Mouse (Mus musculus): ENCODE results near the gene Fgg. TPM values are rescaled to one million over a fixed set of nuclear protein-coding genes. Genes with fewer than 3 reads are reported as not detected.

Gene Fgg
- polyA plus RNA-seq, 1 experiment from 2014 or later: 1.0 TPM

DNA sequence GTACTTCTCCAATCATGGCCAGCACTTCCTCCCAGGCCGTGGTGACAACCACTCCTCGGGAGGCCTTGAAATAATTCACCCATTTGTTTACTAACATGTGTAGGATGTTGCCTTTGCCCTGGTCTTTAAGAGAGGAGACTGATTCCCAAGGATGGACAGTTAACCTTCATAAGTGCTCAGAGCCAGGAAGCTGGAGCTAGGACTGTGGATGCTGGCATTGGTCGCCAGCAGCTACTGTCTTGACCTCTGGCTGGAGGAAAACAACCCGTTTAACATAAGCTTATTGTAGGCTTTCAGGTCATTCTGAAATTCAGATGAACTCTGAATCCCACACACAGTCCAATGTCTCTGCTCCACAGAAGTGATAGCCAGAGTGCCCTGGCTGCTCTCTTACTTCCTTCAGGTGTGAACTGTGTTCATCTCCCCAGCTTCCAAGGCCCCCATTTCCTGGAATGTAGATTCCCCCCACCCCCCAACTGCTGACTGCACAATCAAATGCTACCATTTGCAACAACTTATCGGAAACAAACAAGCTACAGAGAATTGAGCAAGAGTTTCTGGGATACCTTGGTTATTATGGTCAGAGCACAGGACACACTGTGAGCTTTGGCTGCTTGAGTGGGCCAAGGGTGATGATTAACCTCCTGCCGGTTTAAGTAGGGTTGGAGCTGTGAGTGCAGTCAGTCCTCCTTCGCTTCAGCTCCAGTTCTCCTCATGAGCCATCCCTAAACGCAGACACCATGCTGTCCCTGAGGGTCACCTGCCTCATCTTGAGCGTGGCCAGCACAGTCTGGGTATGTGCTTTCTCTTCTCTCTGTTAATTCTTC, 18.2 kb downstream of the Fgg start, which contains the start of gene Fga:
Fga (plus strand) TSS at position 602 of the 827 bp plus-strand sequence.
- DNase-seq (ENCODE audit: low spot score): no peak

DNA sequence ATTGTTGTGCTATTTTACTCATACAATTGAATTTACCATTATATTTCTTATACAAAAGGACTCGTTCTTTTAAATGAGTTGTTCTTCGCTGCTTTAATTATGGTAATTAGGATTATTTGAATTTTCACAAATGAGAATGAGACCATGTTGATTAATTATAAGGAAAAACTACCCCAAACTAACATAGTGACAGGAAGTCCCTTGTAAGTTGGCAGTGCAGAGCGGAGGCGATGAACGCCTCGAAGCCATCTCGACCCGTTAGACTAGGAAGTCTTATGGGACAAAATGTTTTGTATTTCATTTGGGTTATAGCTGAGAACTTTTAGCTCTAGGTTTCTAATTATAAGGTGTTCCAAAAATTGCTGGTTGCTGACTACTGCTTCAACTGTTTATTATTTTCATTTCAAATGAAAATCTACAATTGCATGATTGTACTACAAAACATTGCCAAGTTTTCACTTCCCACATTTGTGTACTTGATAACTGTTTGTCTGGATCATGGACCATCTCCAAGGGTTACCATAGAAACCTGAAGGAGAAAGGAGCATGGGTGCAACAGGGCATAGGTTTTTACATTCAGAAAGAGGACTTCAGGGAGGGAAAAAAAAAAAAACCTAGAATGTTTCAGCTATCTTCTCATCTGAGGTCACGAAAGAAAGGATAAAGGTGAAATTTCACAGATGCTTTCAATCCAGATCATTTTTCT, 20.2 kb downstream of the Fgg start:
- DNase-seq (ENCODE audit: low spot score): no peak

DNA sequence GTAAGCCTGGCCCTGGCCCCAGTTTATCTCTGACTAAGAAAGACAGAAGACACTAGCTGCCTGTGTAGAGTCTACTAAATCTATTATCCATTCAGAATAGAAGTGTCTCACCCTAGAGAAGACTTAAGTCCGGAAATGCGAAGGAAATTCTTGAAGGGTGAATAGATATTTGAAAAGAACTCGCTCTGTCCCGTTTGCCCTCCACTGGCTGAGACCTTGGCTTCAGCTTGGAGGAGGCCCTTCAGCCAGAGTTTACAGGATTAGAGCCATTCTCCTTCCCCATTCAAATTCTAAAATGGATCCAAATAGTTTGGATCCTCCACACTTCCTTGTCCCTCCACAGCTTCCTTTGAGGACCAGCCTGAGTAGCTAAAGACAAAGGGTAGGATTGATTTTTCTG, 22.8 kb downstream of the Fgg start:
- DNase-seq (ENCODE audit: low spot score): no peak

DNA sequence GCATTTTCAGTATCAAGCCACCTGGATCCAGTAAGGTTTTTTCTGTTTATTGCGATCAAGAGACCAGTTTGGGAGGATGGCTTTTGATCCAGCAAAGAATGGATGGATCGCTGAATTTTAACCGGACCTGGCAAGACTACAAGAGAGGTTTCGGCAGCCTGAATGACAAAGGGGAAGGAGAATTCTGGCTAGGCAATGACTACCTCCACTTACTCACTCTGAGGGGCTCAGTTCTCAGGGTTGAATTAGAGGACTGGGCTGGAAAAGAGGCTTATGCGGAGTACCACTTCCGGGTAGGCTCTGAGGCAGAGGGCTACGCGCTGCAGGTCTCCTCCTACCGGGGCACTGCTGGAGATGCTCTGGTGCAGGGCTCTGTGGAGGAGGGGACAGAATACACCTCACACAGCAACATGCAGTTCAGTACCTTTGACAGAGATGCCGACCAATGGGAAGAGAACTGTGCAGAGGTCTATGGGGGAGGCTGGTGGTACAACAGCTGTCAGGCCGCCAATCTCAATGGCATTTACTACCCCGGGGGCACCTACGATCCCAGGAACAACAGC, 25.3 kb downstream of the Fgg start:
- DNase-seq (ENCODE audit: low spot score): no peak

DNA sequence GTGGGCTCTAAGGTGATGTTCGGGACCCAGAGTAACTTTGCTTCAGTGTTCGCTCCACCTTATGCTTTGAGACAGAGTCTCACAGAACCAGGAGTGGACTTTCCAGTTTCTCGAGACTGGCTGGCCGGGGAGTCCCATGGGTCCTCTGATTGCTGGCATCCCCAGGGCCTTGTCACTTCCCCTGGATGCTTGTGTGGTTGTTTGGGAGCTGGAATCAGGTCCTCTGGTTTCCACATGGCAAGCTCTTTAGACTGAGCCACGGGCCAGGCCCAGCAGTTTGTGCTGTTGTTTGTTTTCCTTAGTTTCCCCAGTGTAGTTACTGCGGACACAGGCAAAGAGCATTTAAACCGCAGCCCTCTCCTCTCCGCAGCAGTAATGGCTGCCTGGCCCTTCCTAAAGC, 26.3 kb downstream of the Fgg start:
- no peak for DNase-seq (ENCODE audit: low spot score)

DNA sequence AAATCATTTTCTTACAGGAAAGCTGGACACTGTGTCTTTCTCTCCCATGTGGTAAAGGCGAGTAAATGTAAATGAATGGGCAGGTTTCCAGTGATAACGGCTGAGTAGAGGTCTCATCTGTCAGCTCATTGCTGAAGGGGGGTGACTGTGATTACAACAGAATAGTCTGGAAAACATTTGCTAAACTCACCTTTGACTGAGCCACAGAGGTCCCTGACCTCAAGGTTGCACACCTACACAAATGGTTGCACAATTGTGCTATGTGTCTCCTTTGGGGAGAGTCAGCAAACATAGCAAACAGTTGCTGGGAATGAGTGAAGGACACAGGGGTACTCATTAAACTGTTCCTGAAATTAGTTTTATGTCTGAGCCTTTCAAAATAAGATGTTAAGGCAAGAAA, 31.3 kb downstream of the Fgg start:
- DNase-seq (ENCODE audit: low spot score): no peak

DNA sequence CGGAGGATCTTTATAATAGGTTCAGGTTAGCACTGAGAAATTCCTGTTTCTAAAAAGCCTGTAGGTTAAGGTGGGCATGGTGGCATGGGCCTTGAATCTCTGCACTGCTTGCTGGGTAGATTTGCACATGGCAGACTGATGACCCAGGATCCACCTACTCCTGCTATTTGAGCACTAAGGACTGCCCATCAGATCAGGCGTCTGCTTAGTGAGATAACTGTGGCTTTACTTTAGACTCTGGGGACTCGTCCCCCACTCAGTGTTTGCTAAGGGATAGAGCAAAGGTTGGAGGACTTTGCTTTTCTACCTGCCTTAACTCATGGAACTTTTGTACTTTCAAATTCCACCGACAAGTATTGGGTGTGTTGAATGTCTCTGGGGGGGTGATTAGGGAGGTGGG, 32.1 kb downstream of the Fgg start:
- no peak for DNase-seq (ENCODE audit: low spot score)

DNA sequence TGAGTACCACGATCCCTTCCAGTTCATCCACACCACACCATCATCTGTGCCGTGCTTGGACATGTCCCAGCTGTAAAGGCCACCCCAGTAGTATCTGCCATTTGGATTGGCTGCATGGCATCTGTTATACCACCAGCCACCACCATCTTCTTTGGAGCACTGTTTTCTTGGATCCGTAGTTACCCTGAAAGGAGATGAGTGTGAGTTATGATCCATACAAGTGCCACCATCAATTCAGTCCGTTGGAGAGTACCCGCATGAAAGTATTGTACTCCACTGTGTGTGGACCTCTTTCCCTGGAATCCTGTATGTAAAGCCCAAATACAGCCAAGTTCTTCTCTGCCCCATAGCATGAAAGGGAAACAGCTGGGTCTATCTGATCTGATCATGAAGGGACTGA, 34.9 kb downstream of the Fgg start:
- DNase-seq (ENCODE audit: low spot score): no peak

DNA sequence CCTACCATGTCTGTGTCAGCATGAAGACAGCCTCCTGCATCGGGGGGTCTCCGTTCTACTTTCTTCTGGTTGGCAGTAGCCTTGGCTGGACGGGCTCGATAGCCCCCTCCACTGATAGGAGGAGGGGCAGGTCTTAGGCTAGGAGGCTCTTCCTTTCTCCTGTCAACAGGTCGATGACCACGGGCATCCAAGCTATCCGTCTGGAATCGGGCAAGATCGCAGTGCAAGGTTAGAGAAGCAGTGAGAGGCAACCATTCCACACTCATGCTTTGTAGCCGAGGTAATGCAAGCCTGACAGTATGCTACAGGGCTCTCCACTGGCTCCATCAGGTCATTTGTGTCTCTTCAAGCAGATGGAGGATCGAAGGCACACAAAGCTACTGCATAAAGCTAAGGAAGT, 39.1 kb downstream of the Fgg start:
- DNase-seq (ENCODE audit: low spot score): no peak

DNA sequence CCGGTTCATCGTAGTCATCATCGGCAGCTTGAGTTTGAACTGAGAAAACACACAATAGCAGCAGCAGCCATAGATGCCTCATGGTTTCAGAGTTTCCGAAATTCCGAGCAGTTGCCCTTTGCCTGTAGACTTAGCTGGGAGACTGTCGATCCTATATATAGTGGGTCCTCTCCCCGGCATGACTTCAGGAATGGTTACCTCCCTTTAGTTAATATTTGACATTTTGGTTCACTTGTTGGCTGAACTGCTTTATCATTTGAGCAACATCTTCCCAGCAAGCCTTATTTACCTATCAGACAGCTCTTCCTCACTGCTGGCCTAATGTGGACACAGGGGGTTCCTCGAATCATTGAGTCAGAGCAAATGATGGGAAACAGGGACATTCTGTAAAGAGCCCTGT, 42.2 kb downstream of the Fgg start, which contains the start of gene Fgb:
Fgb (minus strand) TSS at position 184 of the 400 bp plus-strand sequence.
- DNase-seq (ENCODE audit: low spot score): no peak

DNA sequence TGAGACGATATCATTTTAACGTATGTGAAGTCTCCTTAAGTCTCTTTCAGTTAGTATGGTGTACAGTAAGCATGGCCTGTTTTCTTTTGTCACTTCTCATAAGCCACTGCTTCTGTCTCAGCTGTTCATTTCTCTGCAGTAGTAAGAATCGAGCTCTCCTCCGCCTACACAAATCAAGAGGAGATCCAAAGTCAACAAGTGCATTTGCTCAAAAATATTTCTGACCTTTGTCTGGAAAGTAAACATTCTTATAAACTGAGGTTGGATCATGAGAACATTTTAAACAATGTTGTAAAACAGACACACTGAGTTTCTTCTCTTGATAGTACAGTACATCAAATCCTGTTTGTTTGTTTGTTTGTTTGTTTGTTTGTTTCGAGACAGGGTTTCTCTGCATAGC, 43.1 kb downstream of the Fgg start:
- no peak for DNase-seq (ENCODE audit: low spot score)

DNA sequence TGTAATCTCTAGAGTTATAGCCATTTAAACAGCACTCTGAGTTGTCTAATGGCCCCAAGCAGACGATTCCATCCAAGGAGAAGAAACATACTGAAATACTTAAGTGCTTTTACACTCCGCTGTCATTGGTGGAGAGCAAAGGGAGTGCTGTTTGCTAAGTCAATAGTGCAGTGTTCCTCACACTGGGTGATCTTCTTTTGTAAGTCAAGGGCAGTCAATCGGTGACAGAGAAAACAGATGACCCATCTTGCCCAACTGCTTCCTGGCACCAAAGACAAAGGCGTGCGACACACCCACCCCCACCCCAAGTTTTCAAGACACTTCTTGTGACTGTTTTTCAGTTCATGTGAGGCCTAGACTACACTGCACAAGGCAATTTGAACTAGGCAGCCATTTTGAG, 44.6 kb downstream of the Fgg start:
- DNase-seq (ENCODE audit: low spot score): no peak

DNA sequence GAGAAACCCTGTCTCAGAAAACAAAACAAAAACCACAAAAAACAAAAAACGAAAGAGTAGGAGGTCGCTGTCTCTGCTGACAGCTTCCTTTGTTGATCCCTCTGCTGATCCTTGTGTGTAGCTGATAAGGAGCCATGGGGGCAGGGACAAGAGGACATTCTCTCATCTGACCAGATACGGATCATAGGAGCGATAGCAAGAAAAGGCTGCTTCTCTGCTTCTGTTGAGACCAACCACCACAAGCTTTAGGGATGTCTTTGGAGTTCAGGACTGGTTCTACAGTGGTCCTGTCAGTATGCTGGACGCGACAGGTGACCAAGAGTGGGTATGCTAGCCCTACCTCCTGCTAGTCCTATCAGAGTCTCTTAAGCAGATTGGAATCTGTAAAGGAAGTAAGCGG, 45.6 kb downstream of the Fgg start:
- no peak for DNase-seq (ENCODE audit: low spot score)

DNA sequence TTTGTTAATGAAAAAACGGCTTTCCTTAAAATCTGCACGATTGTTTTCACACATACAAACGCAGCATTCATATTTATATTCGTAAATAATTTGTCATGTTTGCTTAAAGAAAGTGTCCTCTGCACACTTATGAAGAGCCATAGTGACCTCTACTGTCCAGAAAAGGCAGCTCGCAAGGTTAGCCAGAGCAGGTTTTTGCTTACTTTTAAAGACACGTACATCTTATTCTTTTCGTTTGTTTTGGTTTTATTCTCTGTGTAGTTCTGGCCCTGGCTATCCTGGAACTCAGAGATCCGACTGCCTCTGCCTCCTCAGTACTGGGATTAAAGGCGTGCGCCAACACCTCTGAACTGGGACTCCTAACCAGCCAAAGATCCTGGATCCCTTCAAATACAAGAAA, 46.2 kb downstream of the Fgg start:
- DNase-seq (ENCODE audit: low spot score): peak; percentile 21

DNA sequence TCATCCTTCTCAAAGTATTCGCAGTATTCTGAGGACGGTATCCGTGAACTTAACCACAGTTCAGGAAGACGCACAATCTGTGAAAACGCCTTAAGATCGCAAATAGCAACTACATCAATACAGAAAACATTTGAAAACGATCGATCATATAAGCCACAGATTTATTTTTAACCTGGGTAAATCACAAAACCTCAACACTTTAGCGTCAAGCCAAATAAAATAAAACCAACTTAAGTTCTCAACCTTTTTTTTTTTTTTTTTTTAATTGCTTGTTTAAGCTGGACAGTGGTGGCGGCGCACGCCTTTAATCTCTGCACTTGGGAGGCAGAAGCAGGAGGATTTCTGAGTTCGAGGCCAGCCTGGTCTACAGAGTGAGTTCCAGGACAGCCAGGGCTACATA, 47.2 kb downstream of the Fgg start:
- DNase-seq (ENCODE audit: low spot score): no peak

DNA sequence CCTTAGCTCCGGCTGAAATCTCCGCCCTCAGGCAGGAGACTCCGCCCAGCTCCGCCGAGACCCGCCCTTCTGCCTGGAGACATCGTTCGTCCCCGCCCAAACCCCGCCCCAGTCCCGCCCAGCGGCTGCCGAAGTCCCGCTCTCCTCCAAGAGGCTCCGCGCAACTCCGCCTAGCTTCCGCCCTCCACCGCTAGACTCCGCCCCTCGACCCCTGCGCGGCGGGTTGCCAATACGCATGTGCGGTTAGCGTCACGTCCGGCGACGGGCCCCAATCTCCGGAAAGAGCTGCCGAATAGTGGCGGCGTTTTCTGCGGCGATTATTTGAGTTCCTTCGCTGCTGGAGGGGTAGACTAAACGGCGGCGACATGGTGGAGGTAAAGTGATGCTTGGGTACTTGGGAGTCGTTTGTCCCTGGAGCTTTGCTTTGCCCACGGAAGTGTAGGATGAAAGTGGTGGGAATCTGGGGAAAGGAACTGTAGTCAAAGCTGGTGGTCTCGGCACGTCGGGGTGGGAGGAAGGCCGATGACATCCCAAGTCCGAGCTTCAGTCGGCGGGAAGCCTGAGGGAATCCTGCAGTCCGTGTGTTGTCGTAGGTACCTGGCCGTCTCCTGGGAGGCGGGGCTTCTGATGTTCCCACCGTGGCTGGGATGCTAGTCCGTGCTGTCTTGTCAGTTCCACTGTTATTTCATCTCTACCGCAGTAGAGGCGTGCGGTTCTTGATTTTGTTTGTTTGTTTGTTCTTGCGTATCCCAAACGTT, 47.9 kb downstream of the Fgg start, which contains the start of gene Plrg1:
Plrg1 (plus strand) TSS at position 242 of the 758 bp plus-strand sequence.
- peak; percentile 98 for DNase-seq (ENCODE audit: low spot score)

DNA sequence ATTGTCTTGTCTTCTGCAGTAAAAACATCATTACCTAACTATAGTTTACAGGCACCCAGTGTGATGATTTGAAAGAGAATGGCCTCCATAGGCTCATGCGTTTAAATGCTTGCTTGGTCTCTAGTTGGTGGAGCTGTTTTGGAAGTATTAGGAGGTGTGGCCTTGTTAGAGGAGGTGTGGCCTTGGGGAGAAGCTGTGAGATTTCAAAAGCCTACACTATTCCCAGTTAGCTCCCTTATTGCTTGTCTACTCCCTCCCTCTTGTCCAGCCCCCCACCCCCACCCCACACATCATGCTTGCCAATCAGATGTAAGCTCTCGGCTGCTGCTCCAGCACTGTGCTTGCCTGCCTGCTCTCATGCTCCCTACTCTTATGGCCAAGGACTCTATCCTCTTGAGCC, 49.5 kb downstream of the Fgg start:
- DNase-seq (ENCODE audit: low spot score): no peak

All from thymus, postnatal 0 days (tissue).